In genomic region chr2:166271373-166272189, GRCm38 (mm10) we compare ENCODE assay signal across 16 mouse cellular contexts.
DNase-seq lines count a peak whose midpoint lies in the region; ATAC-seq and TF ChIP-seq lines count a peak whose summit lies in the region.
"Had no signal": no experiment of that assay in that cellular context is flagged by ENCODE, and none has a peak within 500 bp of the region (broad histone marks: within the 10 kb centered on the region; RNA-seq: fewer than 3 reads in every experiment).

No protein-coding gene starts in this region.

- DNase-seq in hindbrain, embryonic 10.5 days (ENCODE audit: low spot score), result no peak
- DNase-seq in ES-E14 (ENCODE audit: low read depth, low spot score), result no peak
- DNase-seq in cerebellum, adult 9-10 months, result no peak
- no peak for DNase-seq in gastrocnemius, postnatal 25 days
- DNase-seq: adrenal gland, postnatal 25 days; gastrocnemius, postnatal 10 days; kidney, adult 9 months; liver, embryonic 13.5 days had no signal

- H3K27me3 ChIP-seq in hindbrain, embryonic 10.5 days (ENCODE audit: insufficient read depth, poor library complexity, severe bottlenecking), result peaks cover 47% of the 10 kb centered on the region
- peaks cover 11% of the 10 kb centered on the region; the same call in 1 of the 2 replicates for H3K27me3 ChIP-seq in hindbrain, embryonic 13.5 days
- no peaks in the 10 kb centered on the region for H3K27me3 ChIP-seq in forebrain, embryonic 12.5 days
- H3K27me3 ChIP-seq in hindbrain, embryonic 16.5 days (replicated peaks; ENCODE audit: control insufficient read depth, insufficient read depth, low read length), result no peaks in the 10 kb centered on the region
- H3K27me3 ChIP-seq: liver, embryonic 13.5 days had no signal

- in situ Hi-C loops in ES-E14 (cut with MboI; ENCODE audit: low sequenced_read_pairs in 2 of 2, unreplicated experiment in 2 of 2), result no loop called here

- H3K9me3 ChIP-seq in hindbrain, embryonic 10.5 days, result no peaks in the 10 kb centered on the region
- no peaks in the 10 kb centered on the region for H3K9me3 ChIP-seq in hindbrain, embryonic 13.5 days
- H3K9me3 ChIP-seq in ES-E14 (ENCODE audit: control insufficient read depth, insufficient read depth, low read depth, low read length), result no peaks in the 10 kb centered on the region
- no peaks in the 10 kb centered on the region for H3K9me3 ChIP-seq in forebrain, embryonic 12.5 days
- no peaks in the 10 kb centered on the region for H3K9me3 ChIP-seq in hindbrain, embryonic 16.5 days (ENCODE audit: control insufficient read depth, low read length)
- H3K9me3 ChIP-seq: liver, embryonic 13.5 days; neural tube, embryonic 12.5 days had no signal

- no peaks in the 10 kb centered on the region for H3K36me3 ChIP-seq in hindbrain, embryonic 10.5 days
- no peaks in the 10 kb centered on the region for H3K36me3 ChIP-seq in hindbrain, embryonic 13.5 days
- no peaks in the 10 kb centered on the region for H3K36me3 ChIP-seq in ES-E14 (ENCODE audit: control insufficient read depth, insufficient read depth, low read length, poor library complexity, severe bottlenecking)
- no peaks in the 10 kb centered on the region for H3K36me3 ChIP-seq in forebrain, embryonic 12.5 days (replicated peaks)
- H3K36me3 ChIP-seq in hindbrain, embryonic 16.5 days (ENCODE audit: control insufficient read depth, insufficient read depth, low read length), result no peaks in the 10 kb centered on the region
- H3K36me3 ChIP-seq: liver, embryonic 13.5 days; neural tube, embryonic 12.5 days had no signal

- no peak overlapping the region for H3K4me2 ChIP-seq in hindbrain, embryonic 13.5 days
- no peak overlapping the region for H3K4me2 ChIP-seq in forebrain, embryonic 12.5 days
- no peak overlapping the region for H3K4me2 ChIP-seq in hindbrain, embryonic 16.5 days (ENCODE audit: low read length)
- H3K4me2 ChIP-seq: heart, embryonic 11.5 days; liver, embryonic 13.5 days; neural tube, embryonic 12.5 days had no signal

- peak overlapping the region; percentile 23; the same call in 1 of the 2 replicates for H3K27ac ChIP-seq in hindbrain, embryonic 10.5 days
- no peak overlapping the region for H3K27ac ChIP-seq in hindbrain, embryonic 13.5 days
- H3K27ac ChIP-seq in ES-E14 (ENCODE audit: insufficient read depth, low read depth, low read length, poor library complexity, severe bottlenecking), result no peak overlapping the region
- H3K27ac ChIP-seq in forebrain, embryonic 12.5 days, result 0 out of 2 replicates have a peak overlapping the region, but pooled peaks have one; percentile 56
- H3K27ac ChIP-seq in hindbrain, embryonic 16.5 days (ENCODE audit: low read depth, low read length), result peak overlapping the region; percentile 29; the same call in 1 of the 2 replicates
- H3K27ac ChIP-seq: liver, embryonic 13.5 days; neural tube, embryonic 12.5 days had no signal

- WGBS in hindbrain, embryonic 10.5 days, result 52% methylated on average over 11 of the region's 11 CpGs
- WGBS in hindbrain, embryonic 13.5 days, result 31% methylated on average over 11 of the region's 11 CpGs
- WGBS in forebrain, embryonic 12.5 days, result 50% methylated on average over 11 of the region's 11 CpGs
- WGBS in hindbrain, embryonic 16.5 days, result 27% methylated on average over 11 of the region's 11 CpGs

- H3K4me1 ChIP-seq in hindbrain, embryonic 10.5 days (replicated peaks), result peaks cover 49% of the 10 kb centered on the region
- H3K4me1 ChIP-seq in hindbrain, embryonic 13.5 days (replicated peaks), result peaks cover 27% of the 10 kb centered on the region
- peaks cover 3 to 17% of the 10 kb centered on the region in 2 experiments; a peak in 3 of 4 replicates for H3K4me1 ChIP-seq in ES-E14 (ENCODE audit: control insufficient read depth in 2 of 2, insufficient read depth in 2 of 2, low read length in 2 of 2, poor library complexity in 1 of 2)
- H3K4me1 ChIP-seq in forebrain, embryonic 12.5 days, result peaks cover 23% of the 10 kb centered on the region
- H3K4me1 ChIP-seq in hindbrain, embryonic 16.5 days (ENCODE audit: control insufficient read depth, insufficient read depth, low read depth, low read length), result peaks cover 12% of the 10 kb centered on the region
- H3K4me1 ChIP-seq: liver, embryonic 13.5 days had no signal

- H3K9ac ChIP-seq in hindbrain, embryonic 13.5 days, result no peak overlapping the region
- no peak overlapping the region for H3K9ac ChIP-seq in ES-E14 (ENCODE audit: insufficient read depth, low read depth, low read length, poor library complexity, severe bottlenecking)
- no peak overlapping the region; the same call in 1 of the 2 replicates for H3K9ac ChIP-seq in forebrain, embryonic 12.5 days
- H3K9ac ChIP-seq in hindbrain, embryonic 16.5 days (ENCODE audit: low read depth, low read length), result no peak overlapping the region
- H3K9ac ChIP-seq: liver, embryonic 13.5 days; neural tube, embryonic 12.5 days had no signal

- H3K4me3 ChIP-seq in hindbrain, embryonic 10.5 days, result no peak overlapping the region
- no peak overlapping the region for H3K4me3 ChIP-seq in hindbrain, embryonic 13.5 days
- no peak overlapping the region for H3K4me3 ChIP-seq in ES-E14 (ENCODE audit: insufficient read depth in 1 of 2, low read depth in 1 of 2, low read length in 2 of 2, poor library complexity in 1 of 2, severe bottlenecking in 1 of 2)
- H3K4me3 ChIP-seq in forebrain, embryonic 12.5 days (replicated peaks), result no peak overlapping the region
- H3K4me3 ChIP-seq in hindbrain, embryonic 16.5 days (ENCODE audit: low read length), result no peak overlapping the region
- H3K4me3 ChIP-seq: erythroblast, embryonic 14.5 days; liver, embryonic 13.5 days; neural tube, embryonic 12.5 days had no signal

- no peak for ATAC-seq in hindbrain, embryonic 13.5 days (ENCODE audit: low FRiP score)
- no peak for ATAC-seq in forebrain, embryonic 12.5 days (ENCODE audit: low FRiP score)
- ATAC-seq in hindbrain, embryonic 16.5 days, result no peak
- ATAC-seq in erythroblast, adult 5-6 weeks (replicated peaks; ENCODE audit: low FRiP score, poor library complexity, severe bottlenecking), result no peak
- ATAC-seq: lung, postnatal 0 days had no signal

TF ChIP-seq in ES-E14, 5 proteins besides CTCF, POLR2A, EP300 and RAD21:
- TF ChIP-seq CHD2 (IDR thresholded peaks at IDR 0.05; ENCODE audit: low read depth, low read length) (no peak), ZNF384 (IDR thresholded peaks at IDR 0.05; ENCODE audit: low read depth, low read length) (no peak), HCFC1 (IDR thresholded peaks at IDR 0.05; ENCODE audit: borderline replicate concordance, insufficient read depth, low read length) (no peak), MAFK (IDR thresholded peaks at IDR 0.05; ENCODE audit: insufficient read depth, low read depth, low read length) (0 out of 2 replicates have a peak, but pooled peaks have one; percentile 17), ZC3H11A (IDR thresholded peaks at IDR 0.05; ENCODE audit: borderline replicate concordance, low read depth, low read length) (no peak)

Comparison
In these comparisons a context has a peak if more than half of its experiments do, and no peak if none do; other contexts are left out.
1. H3K27ac ChIP-seq: peak in hindbrain, embryonic 10.5 days (single experiment), forebrain, embryonic 12.5 days (single experiment) and hindbrain, embryonic 16.5 days (single experiment); none in hindbrain, embryonic 13.5 days (single experiment) and ES-E14 (single experiment).